Mouse (Mus musculus) embryonic facial prominence, embryonic 10.5 days (tissue): Measurements from ENCODE around the gene Ttc6. TPM values are rescaled to one million over a fixed set of nuclear protein-coding genes. Genes with fewer than 3 reads are reported as not detected.
A peak's percentile ranks its signal among the peaks of the same experiment; 100 is the strongest.

Source experiments
- DNase-seq: peaks from one replicate; pipeline ENCODE4 v3.0.0-alpha.2; 2017; ENCODE audit warnings: low spot score
- H3K27ac ChIP-seq: fragments of 300-500 bp; sonication (generic); replicated peaks from 2 replicates; pipeline ENCODE4 v1.5.1; 2016; ENCODE audit warnings: mild to moderate bottlenecking
- H3K27me3 ChIP-seq: fragments of 300-500 bp; sonication (generic); replicated peaks from 2 replicates; pipeline ENCODE4 v1.6.1; 2016; ENCODE audit warnings: low read depth, mild to moderate bottlenecking; ENCODE audit not compliant: poor library complexity, severe bottlenecking
- H3K36me3 ChIP-seq: fragments of 300-500 bp; sonication (generic); replicated peaks from 2 replicates; pipeline ENCODE4 v1.6.1; 2016; ENCODE audit warnings: mild to moderate bottlenecking, moderate library complexity
- H3K4me1 ChIP-seq: fragments of 300-500 bp; sonication (generic); 2 replicates; pipeline ENCODE4 v1.6.1; 2016
- H3K4me3 ChIP-seq: fragments of 300-500 bp; sonication (generic); 2 replicates; pipeline ENCODE4 v1.5.1; 2016; ENCODE audit warnings: mild to moderate bottlenecking, moderate library complexity
- H3K9me3 ChIP-seq: fragments of 300-500 bp; sonication (generic); 2 replicates; pipeline ENCODE4 v1.6.1; 2016; ENCODE audit warnings: mild to moderate bottlenecking
- WGBS: fragments of 180-500 bp; shearing (Covaris S2); methylation state at CpG from one replicate; pipeline ENCODE4 v1.1.7; 2016; 5-methylcytosine and 5-hydroxymethylcytosine counted together
- polyA plus RNA-seq: library from polyadenylated mRNA; unstranded; fragments of >200 nt; fragmentation: Nextera tagmentation; extraction: Ambion mirVana; gene quantifications from 2 replicates; pipeline ENCODE4 v1.2.1, GENCODE M21; 2016

The Ttc6 gene
- polyA plus RNA-seq, 1 experiment from 2014 or later: 0.34 TPM

GRCm38 (mm10) chr12:57538588-57539550 lies 25.0 kb upstream of the Ttc6 start:
- peak; percentile 79 for DNase-seq
- H3K9me3 ChIP-seq: no peaks in the 10 kb centered on the region
- no peak overlapping the region for H3K27ac ChIP-seq
- peaks cover 41% of the 10 kb centered on the region for H3K4me1 ChIP-seq
- H3K4me3 ChIP-seq: peak overlapping the region; percentile 51
- peaks cover 100% of the 10 kb centered on the region for H3K27me3 ChIP-seq
- no peaks in the 10 kb centered on the region for H3K36me3 ChIP-seq
- 1% methylated on average over 63 of the region's 63 CpGs for WGBS

DNA sequence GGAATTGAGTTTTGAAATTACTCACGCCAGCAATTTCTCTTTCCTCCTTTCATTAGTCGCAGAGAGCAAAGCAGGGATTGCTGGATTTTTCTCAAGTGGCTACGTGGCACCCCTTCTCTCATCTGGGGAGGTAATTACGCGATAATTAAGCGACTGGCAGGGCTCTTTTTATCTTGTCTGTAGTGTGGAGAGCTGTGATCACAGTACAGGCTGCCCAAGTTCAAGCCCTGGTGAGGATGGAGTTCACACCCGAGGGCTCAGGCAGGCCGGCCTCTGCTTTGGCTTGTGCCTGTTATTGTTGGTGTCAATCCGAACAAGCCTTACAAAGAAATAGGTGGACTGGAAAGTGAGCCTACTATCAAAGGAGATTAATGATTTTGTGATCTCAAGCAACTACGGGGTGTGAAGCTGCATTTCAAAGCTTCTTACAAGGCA lies 24.3 kb upstream of the Ttc6 start:
- peaks cover 100% of the 10 kb centered on the region for H3K27me3 ChIP-seq

DNA sequence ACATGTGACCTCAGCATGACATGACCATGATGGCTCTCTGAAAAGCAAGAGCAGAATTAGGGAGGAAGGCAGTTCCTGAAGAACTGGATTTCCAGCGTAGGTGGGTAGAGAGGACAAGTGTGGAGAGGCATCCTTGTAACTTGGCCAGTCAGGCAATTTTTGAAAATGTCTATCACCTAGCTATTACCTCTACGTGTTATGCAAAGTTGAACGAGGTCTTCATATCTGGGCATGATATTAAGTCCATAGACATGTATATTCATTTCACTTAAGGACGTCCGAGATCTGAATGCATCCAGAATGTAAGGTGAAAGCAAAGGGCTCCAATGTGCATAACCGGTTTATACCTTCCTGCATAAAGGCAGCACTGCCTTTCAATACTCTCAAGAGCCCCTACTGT lies 22.8 kb upstream of the Ttc6 start:
- H3K36me3 ChIP-seq: no peaks in the 10 kb centered on the region
- no peak overlapping the region for H3K27ac ChIP-seq
- H3K27me3 ChIP-seq: peaks cover 100% of the 10 kb centered on the region
- peaks cover 40% of the 10 kb centered on the region for H3K4me1 ChIP-seq
- DNase-seq: no peak
- H3K4me3 ChIP-seq: no peak overlapping the region
- H3K9me3 ChIP-seq: no peaks in the 10 kb centered on the region
- 11% methylated on average over 6 of the region's 6 CpGs for WGBS

More for the DNA sequence above, 24.3 kb upstream of the Ttc6 start:
- Histone ChIP-seq H3K36me3 (no peaks in the 10 kb centered on the region), H3K27ac (no peak overlapping the region), H3K9me3 (no peaks in the 10 kb centered on the region), H3K4me1 (peaks cover 39% of the 10 kb centered on the region), H3K4me3 (peak overlapping the region; percentile 51; the same call in 1 of the 2 replicates)
- peak; percentile 62 for DNase-seq
- WGBS: 2% methylated on average over 10 of the region's 10 CpGs

GRCm38 (mm10) chr12:57541931-57542745 lies 21.8 kb upstream of the Ttc6 start:
- peaks cover 50% of the 10 kb centered on the region for H3K4me1 ChIP-seq
- WGBS: 1% methylated on average over 46 of the region's 46 CpGs
- H3K4me3 ChIP-seq: peak overlapping the region; percentile 44
- H3K36me3 ChIP-seq: no peaks in the 10 kb centered on the region
- H3K9me3 ChIP-seq: no peaks in the 10 kb centered on the region
- H3K27ac ChIP-seq: no peak overlapping the region
- peak; percentile 70 for DNase-seq
- peaks cover 100% of the 10 kb centered on the region for H3K27me3 ChIP-seq

GRCm38 (mm10) chr12:57542746-57543626 lies 20.9 kb upstream of the Ttc6 start:
- H3K27ac ChIP-seq: no peak overlapping the region
- no peaks in the 10 kb centered on the region for H3K36me3 ChIP-seq
- H3K4me1 ChIP-seq: peaks cover 50% of the 10 kb centered on the region
- peak overlapping the region; percentile 44 for H3K4me3 ChIP-seq
- 1% methylated on average over 63 of the region's 63 CpGs for WGBS
- peaks cover 100% of the 10 kb centered on the region for H3K27me3 ChIP-seq
- no peaks in the 10 kb centered on the region for H3K9me3 ChIP-seq
- DNase-seq: peak; percentile 60

DNA sequence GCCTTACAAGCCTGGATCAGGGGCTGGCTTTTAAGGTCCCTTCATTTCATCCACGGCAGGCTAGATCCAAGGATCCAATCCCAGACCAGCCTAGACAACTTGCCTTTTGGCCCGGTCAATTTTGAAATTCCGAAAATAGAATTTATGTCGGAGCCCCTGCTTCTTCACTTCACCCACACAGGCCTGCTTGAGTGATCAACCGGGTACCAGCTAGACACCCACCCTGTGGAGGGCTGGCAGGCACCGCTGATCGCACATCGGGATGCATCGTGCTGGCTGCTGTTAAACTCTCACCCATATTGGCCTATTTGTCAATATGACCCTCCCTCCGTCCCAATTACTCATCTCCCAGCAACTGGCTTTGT lies 20.3 kb upstream of the Ttc6 start:
- Histone ChIP-seq H3K4me1 (peaks cover 43% of the 10 kb centered on the region), H3K27me3 (peaks cover 100% of the 10 kb centered on the region), H3K27ac (no peak overlapping the region), H3K4me3 (peak overlapping the region; percentile 44), H3K36me3 (no peaks in the 10 kb centered on the region), H3K9me3 (no peaks in the 10 kb centered on the region)
- DNase-seq: peak; percentile 54
- 3% methylated on average over 10 of the region's 10 CpGs for WGBS

GRCm38 (mm10) chr12:57544641-57545370 lies 19.1 kb upstream of the Ttc6 start:
- H3K27me3 ChIP-seq: peaks cover 100% of the 10 kb centered on the region
- H3K9me3 ChIP-seq: no peaks in the 10 kb centered on the region
- H3K4me1 ChIP-seq: peaks cover 43% of the 10 kb centered on the region
- peak overlapping the region; percentile 63 for H3K4me3 ChIP-seq
- H3K27ac ChIP-seq: peak overlapping the region; percentile 51; the same call in 1 of the 2 replicates
- peak; percentile 78 for DNase-seq
- 2% methylated on average over 31 of the region's 31 CpGs for WGBS
- no peaks in the 10 kb centered on the region for H3K36me3 ChIP-seq

DNA sequence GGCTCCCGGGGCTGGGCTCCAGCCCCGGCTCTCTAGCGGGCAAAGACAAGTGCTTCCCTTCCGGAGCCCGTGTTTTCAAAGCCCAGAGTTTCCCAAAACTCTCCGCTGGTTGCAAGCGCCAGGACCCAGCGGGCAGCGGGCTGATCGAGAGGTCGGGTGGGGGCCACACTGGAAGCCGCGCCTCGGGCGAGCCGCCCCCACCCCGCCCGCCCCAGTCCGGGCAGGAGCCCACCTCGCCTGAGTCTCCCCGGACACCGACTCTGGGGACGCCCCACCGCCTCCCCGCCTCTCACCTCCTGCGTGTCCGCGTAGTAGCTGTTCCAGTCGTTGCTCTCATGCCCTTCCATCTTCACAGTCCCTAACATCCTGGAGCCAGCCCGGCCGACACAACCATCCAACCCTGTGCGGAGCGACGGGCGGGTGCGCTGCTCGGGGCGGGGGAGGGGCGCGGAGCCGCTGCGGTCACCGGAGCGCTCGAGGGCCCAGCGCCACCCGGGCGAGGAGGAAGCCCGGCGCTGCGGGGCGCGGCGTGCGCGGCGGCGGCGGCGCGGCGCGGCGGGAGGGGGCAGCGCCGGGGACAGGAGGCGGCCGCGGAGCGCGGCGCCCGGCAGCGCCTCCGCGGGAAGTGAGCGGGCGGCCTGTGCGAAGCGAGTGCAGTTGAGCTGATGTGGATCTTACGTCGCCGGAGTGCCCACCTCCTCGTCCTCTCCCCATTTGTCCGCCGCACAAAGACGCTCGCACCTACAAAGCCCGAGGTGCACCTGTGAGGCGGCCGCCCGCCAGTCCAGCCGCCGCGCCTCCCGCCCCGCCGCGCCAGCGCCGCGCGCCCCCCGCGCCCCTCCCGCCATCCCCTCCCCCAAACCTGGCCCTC lies 18.3 kb upstream of the Ttc6 start:
- Histone ChIP-seq H3K36me3 (no peaks in the 10 kb centered on the region), H3K4me1 (peaks cover 48% of the 10 kb centered on the region), H3K4me3 (peak overlapping the region; percentile 63), H3K9me3 (no peaks in the 10 kb centered on the region), H3K27ac (peak overlapping the region; percentile 51; the same call in 1 of the 2 replicates), H3K27me3 (peaks cover 100% of the 10 kb centered on the region)
- peak; percentile 76 for DNase-seq
- under 1% methylated on average over 105 of the region's 106 CpGs for WGBS

DNA sequence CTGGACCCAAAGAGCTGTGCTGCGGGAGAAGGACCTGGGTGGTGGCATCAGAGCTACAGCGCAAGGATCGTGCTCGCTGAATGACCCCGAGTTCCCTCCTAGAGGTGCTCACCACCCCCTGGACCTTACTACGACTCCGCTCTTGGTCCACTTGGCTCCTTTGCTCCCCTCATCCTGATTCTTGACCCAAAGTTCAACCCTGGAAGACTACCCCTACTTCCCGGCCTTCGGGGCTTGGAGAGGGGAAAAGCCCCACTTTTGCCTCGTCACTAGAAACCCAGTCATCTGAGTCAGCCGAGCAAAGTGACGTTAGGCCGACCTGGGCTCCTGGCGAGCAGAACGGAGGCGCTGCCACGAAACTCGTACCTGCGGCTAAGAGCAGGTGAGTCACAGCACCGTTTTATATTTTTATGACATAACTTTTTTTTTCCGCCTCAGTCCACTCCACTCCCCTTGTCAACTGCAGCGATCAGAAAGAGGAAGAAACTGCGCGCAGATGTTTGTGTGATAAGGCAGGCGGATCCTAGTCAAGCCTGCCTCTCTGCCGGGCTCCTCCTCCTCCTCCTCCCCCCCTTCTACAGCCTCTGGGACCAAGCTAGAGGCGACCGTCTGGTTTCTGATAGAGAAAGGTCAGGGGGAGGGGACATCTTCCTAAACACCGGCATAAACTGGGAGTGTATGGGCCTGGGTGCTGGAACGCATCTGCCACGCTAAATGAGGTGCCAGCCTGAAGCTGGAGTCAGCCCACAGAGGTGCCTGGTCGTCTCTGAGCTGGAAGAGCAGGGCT lies 17.3 kb upstream of the Ttc6 start, which contains the start of gene Foxa1:
TSS of gene Foxa1 (minus strand) at position 502 of the 787 bp plus-strand sequence.
- H3K27me3 ChIP-seq: peaks cover 100% of the 10 kb centered on the region
- H3K36me3 ChIP-seq: no peaks in the 10 kb centered on the region
- peaks cover 50% of the 10 kb centered on the region for H3K4me1 ChIP-seq
- H3K4me3 ChIP-seq: peak within 1 kb of the TSS; percentile 63
- H3K9me3 ChIP-seq: no peaks in the 10 kb centered on the region
- peak; percentile 47 for DNase-seq
- no peak within 1 kb of the TSS; the same call in 1 of the 2 replicates for H3K27ac ChIP-seq
- WGBS: under 1% methylated on average over 32 of the region's 32 CpGs

- H3K4me3 ChIP-seq: no peak overlapping the region
- DNase-seq: no peak
- H3K36me3 ChIP-seq: no peaks in the 10 kb centered on the region
- no peak overlapping the region for H3K27ac ChIP-seq
- peaks cover 39% of the 10 kb centered on the region for H3K4me1 ChIP-seq
- WGBS: 1% methylated on average over 9 of the region's 9 CpGs
- no peaks in the 10 kb centered on the region for H3K9me3 ChIP-seq
- H3K27me3 ChIP-seq: peaks cover 100% of the 10 kb centered on the region
Measured at GRCm38 (mm10) chr12:57547890-57548289, 16.0 kb upstream of the Ttc6 start.
